Mouse (Mus musculus) forebrain, postnatal 0 days (tissue): ENCODE results near the gene Coil. TPM values are rescaled to one million over a fixed set of nuclear protein-coding genes. Genes with fewer than 3 reads are reported as not detected.

Experiments used
- ATAC-seq: fragments of 200-750 bp; cut with Nextera tagmentation; 2 replicates; pipeline ENCODE4 v1.8.0; 2017; ENCODE audit warnings: mild to moderate bottlenecking, moderate library complexity
- DNase-seq: peaks from one replicate; pipeline ENCODE4 v3.0.0-alpha.2; 2015
- H3K27ac ChIP-seq: fragments of 300-500 bp; sonication (generic); 2 replicates; pipeline ENCODE4 v1.5.1; 2014; ENCODE audit warnings: low read depth, mild to moderate bottlenecking, antibody characterized with exemption, low read length, moderate library complexity, mixed read lengths
- H3K27me3 ChIP-seq: fragments of 300-500 bp; sonication (generic); 2 replicates; pipeline ENCODE4 v1.6.1; 2014; ENCODE audit warnings: mild to moderate bottlenecking, low read length, mixed read lengths; ENCODE audit not compliant: insufficient read depth
- H3K36me3 ChIP-seq: fragments of 300-500 bp; sonication (generic); 2 replicates; pipeline ENCODE4 v1.6.1; 2014; ENCODE audit warnings: mild to moderate bottlenecking, moderate library complexity; ENCODE audit not compliant: insufficient read depth
- H3K4me1 ChIP-seq: fragments of 300-500 bp; sonication (generic); 2 replicates; pipeline ENCODE4 v1.6.1; 2014; ENCODE audit warnings: antibody characterized with exemption; ENCODE audit not compliant: insufficient read depth
- H3K4me2 ChIP-seq: fragments of 300-500 bp; sonication (generic); 2 replicates; pipeline ENCODE4 v1.6.1; 2014; ENCODE audit warnings: low read depth, mild to moderate bottlenecking, moderate library complexity
- H3K4me3 ChIP-seq: fragments of 300-500 bp; sonication (generic); 2 replicates; pipeline ENCODE4 v1.5.1; 2014; ENCODE audit warnings: low read depth, low read length, mixed read lengths
- H3K9ac ChIP-seq: fragments of 300-500 bp; sonication (generic); 2 replicates; pipeline ENCODE4 v1.6.1; 2014; ENCODE audit warnings: mild to moderate bottlenecking
- H3K9me3 ChIP-seq: fragments of 300-500 bp; sonication (generic); 2 replicates; pipeline ENCODE4 v1.6.1; 2016; ENCODE audit warnings: low read length
- CTCF ChIP-seq: sonication (generic); IDR thresholded peaks from 2 replicates; pipeline ENCODE4 v1.5.1; 2016; ENCODE audit warnings: antibody characterized with exemption, control low read depth, low read depth
- WGBS: fragments of 180-500 bp; shearing (Covaris S2); extraction: QIAGEN DNeasy Blood & Tissue Kit; methylation state at CpG from one replicate; pipeline ENCODE4 v1.1.7; 2014; 5-methylcytosine and 5-hydroxymethylcytosine counted together
- polyA plus RNA-seq: library from polyadenylated mRNA; unstranded; fragments of >200 nt; fragmentation: Nextera tagmentation; extraction: Ambion mirVana; gene quantifications from 2 replicates; pipeline ENCODE4 v1.2.1, GENCODE M21; 2015
- total RNA-seq: library from RNA; depleted of rRNA; stranded (reverse); fragments of >200 nt; gene quantifications from 2 replicates; pipeline ENCODE4 v1.2.3, GENCODE M21; 2014

Gene Coil
- total and polyA plus RNA-seq, 2 experiments from 2014 or later, result 25.5 to 44.9 TPM

GRCm38 (mm10) chr11:89027955-89028361 is 57.9 kb downstream of the Coil start:
- Histone ChIP-seq H3K27me3 (no peaks in the 10 kb centered on the region), H3K36me3 (no peaks in the 10 kb centered on the region), H3K4me2 (no peak overlapping the region), H3K4me1 (no peaks in the 10 kb centered on the region), H3K27ac (no peak overlapping the region), H3K4me3 (no peak overlapping the region), H3K9me3 (no peaks in the 10 kb centered on the region), H3K9ac (no peak overlapping the region)
- no peak for DNase-seq
- no peak for ATAC-seq
- TF ChIP-seq CTCF, result no peak
- 82% methylated on average over 10 of the region's 10 CpGs for WGBS

- DNase-seq, result no peak
- TF ChIP-seq CTCF, result no peak
- Histone ChIP-seq H3K4me1 (no peaks in the 10 kb centered on the region), H3K27ac (no peak overlapping the region), H3K27me3 (no peaks in the 10 kb centered on the region), H3K36me3 (no peaks in the 10 kb centered on the region), H3K9me3 (no peaks in the 10 kb centered on the region), H3K9ac (no peak overlapping the region), H3K4me2 (no peak overlapping the region), H3K4me3 (no peak overlapping the region)
- 63% methylated on average over 10 of the region's 10 CpGs for WGBS
- no peak for ATAC-seq
Observed at GRCm38 (mm10) chr11:89028871-89029405, 58.9 kb downstream of the Coil start.

DNA sequence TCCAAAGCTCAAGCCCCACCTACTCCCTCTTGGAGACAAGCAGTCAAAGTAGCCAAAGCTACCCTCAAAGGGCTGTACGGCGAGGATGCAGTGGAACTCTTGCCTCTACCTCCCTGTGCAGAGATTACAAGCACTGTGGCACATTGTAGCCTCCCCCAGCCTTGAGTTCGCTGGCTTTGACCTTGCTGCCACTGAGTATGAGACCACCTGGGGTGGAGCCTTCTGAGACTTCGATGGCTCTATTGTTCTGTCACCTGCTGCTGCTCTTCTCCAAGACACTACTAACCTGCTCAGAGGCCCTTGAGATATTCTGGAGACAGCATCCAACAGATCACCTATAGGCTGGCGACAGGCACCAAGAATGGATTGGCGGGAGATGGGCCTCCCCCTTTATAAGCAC is 60.5 kb downstream of the Coil start:
- DNase-seq (no peak), ATAC-seq (no peak)
- no peak for TF ChIP-seq CTCF
- Histone ChIP-seq H3K27me3 (no peaks in the 10 kb centered on the region), H3K27ac (no peak overlapping the region), H3K9ac (no peak overlapping the region), H3K9me3 (no peaks in the 10 kb centered on the region), H3K4me2 (no peak overlapping the region), H3K4me1 (no peaks in the 10 kb centered on the region), H3K36me3 (no peaks in the 10 kb centered on the region), H3K4me3 (no peak overlapping the region)
- WGBS, result 74% methylated on average over 6 of the region's 6 CpGs

- TF ChIP-seq CTCF, result no peak
- WGBS, result 86% methylated on average over 1 of the region's 1 CpGs
- H3K4me3 ChIP-seq, result no peak overlapping the region
- H3K4me2 ChIP-seq, result no peak overlapping the region
- H3K9me3 ChIP-seq, result no peaks in the 10 kb centered on the region
- ATAC-seq (no peak), DNase-seq (no peak)
- no peak overlapping the region for H3K27ac ChIP-seq
- H3K36me3 ChIP-seq, result no peaks in the 10 kb centered on the region
- H3K9ac ChIP-seq, result no peak overlapping the region
- no peaks in the 10 kb centered on the region for H3K4me1 ChIP-seq
- no peaks in the 10 kb centered on the region for H3K27me3 ChIP-seq
Observed at GRCm38 (mm10) chr11:89031189-89031588, 61.1 kb downstream of the Coil start.

DNA sequence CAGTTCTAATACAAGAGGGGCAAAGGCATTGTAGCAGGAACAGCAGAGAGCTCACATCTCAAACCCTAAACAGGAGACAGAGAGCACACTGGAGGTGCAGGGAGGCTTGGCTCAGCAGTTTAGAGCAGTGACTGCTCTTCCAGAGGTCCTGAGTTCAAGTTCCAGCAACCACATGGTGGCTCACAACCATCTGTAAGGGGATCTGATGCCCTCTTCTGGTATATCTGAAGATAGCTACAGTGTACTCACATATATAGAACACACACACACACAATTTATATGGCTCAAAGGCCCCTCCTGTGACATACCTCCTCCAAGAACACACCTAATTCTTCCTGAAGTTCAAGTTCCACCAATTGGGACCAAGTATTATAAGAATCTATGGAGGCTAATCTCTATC is 64.5 kb downstream of the Coil start:
- Histone ChIP-seq H3K4me3 (no peak overlapping the region), H3K27ac (no peak overlapping the region), H3K4me2 (no peak overlapping the region), H3K4me1 (no peaks in the 10 kb centered on the region), H3K9ac (no peak overlapping the region), H3K9me3 (no peaks in the 10 kb centered on the region), H3K27me3 (no peaks in the 10 kb centered on the region), H3K36me3 (peaks cover 19% of the 10 kb centered on the region; the same call in 1 of the 2 replicates)
- no peak for ATAC-seq
- no peak for TF ChIP-seq CTCF
- no peak for DNase-seq

DNA sequence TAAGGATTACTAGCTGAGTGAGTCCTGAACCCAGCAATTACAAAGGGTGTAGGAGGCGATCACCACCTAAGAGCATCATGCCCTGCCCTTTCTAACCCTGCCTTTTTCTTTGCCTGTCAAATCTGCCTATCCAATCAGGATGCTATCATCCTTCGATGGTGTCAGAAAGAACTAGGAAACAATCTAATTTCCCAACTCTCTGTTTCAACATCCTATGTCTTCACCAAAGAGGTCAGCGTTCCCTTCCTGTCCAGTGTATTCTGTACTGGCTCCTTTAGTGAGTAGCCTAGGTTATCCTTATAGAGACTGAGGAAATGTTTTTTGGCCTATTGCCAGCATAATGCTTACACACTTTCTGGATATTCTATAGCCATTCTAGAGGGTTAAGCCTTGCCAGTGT is 65.5 kb downstream of the Coil start:
- Histone ChIP-seq H3K27me3 (no peaks in the 10 kb centered on the region), H3K4me1 (no peaks in the 10 kb centered on the region), H3K9ac (no peak overlapping the region), H3K27ac (no peak overlapping the region), H3K4me2 (no peak overlapping the region), H3K36me3 (peaks cover 29% of the 10 kb centered on the region), H3K9me3 (no peaks in the 10 kb centered on the region), H3K4me3 (no peak overlapping the region)
- TF ChIP-seq CTCF, result no peak
- 78% methylated on average over 3 of the region's 3 CpGs for WGBS
- ATAC-seq (no peak), DNase-seq (no peak)

DNA sequence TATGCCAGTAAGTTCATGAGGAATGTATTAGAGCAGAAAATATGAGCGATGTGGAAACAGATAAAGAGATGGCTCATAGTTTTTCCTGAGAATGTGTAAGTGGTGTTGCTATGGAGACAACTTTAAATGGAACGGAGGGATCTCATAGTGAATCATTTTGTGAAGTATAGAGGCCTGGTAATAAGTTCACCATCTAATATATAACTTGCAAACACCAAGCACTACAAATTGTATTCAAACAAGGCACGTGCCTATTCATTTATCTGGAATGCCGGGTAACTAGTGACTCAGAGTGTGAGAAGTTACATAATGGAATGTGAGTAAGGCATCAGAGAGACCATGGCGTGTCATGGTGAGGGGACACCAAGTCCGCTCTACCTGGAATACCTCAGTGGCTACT is 68.4 kb downstream of the Coil start:
- no peaks in the 10 kb centered on the region for H3K27me3 ChIP-seq
- no peak overlapping the region for H3K4me3 ChIP-seq
- ATAC-seq (no peak), DNase-seq (no peak)
- WGBS, result 77% methylated on average over 6 of the region's 6 CpGs
- no peak for TF ChIP-seq CTCF
- no peak overlapping the region for H3K4me2 ChIP-seq
- H3K4me1 ChIP-seq, result no peaks in the 10 kb centered on the region
- no peak overlapping the region for H3K27ac ChIP-seq
- no peaks in the 10 kb centered on the region for H3K9me3 ChIP-seq
- H3K36me3 ChIP-seq, result peaks cover 47% of the 10 kb centered on the region
- H3K9ac ChIP-seq, result no peak overlapping the region
